Mouse (Mus musculus): ENCODE measurements around the gene Crisp2. TPM values are rescaled to one million over a fixed set of nuclear protein-coding genes. Genes with fewer than 3 reads are reported as not detected.
"Not testable (repeated sequence)": the region's sequence is repeated elsewhere in the genome, so short reads cannot be mapped to it uniquely, and the experiment has no call there.

Gene Crisp2
- total and polyA plus RNA-seq, 3 experiments, result 0.08 to 17.6 (median 6.9) TPM

GRCm38 (mm10) chr17:40731724-40732123 is 75.1 kb downstream of the Crisp2 start:
- no peaks in the 10 kb centered on the region for H3K36me3 ChIP-seq (replicated peaks)
- H3K4me3 ChIP-seq (ENCODE audit: low read depth, low read length), result no peak overlapping the region

DNA sequence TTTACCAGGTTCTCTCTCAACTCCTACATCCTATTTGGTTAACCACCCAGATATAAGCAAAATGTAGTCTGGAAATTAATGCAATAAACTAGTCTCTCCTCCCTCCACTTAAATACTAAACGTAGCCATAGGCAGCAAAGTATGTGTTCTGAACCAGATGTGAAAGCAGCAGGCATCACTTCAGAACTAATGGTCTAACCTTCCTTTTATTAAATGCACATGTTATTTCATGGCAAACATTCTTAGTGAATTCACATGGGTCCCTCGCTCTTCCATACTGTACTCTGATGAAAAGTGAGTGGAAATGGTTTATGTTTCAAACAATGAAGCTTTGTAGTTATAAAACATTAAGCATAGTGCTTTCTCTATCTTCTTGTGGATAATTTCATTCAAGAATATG is 75.5 kb downstream of the Crisp2 start:
- no peak for DNase-seq (ENCODE audit: low spot score)
- Histone ChIP-seq H3K27me3 (ENCODE audit: insufficient read depth, low read length) (0 out of 2 replicates have a peak, but pooled peaks cover 2% of the 10 kb centered on the region), H3K4me1 (ENCODE audit: insufficient read depth, low read depth, low read length) (peaks cover 3% of the 10 kb centered on the region; the same call in 1 of the 2 replicates), H3K9me3 (replicated peaks) (no peaks in the 10 kb centered on the region), H3K36me3 (replicated peaks) (no peaks in the 10 kb centered on the region), H3K4me3 (ENCODE audit: low read depth, low read length) (no peak overlapping the region)
- TF ChIP-seq GATA1 (IDR thresholded peaks at IDR 0.05; ENCODE audit: borderline replicate concordance, low read length) (no peak), POLR2AphosphoS5 (IDR thresholded peaks at IDR 0.05; ENCODE audit: insufficient replicate concordance, low read depth, low read length) (no peak), TAL1 (conservative IDR thresholded peaks at IDR 0.05; ENCODE audit: low read depth, low read length) (no peak), GATA2 (IDR thresholded peaks at IDR 0.05; ENCODE audit: borderline replicate concordance, low read depth, low read length) (no peak), CTCF (IDR thresholded peaks at IDR 0.05; ENCODE audit: low read depth, low read length) (no peak)
- ATAC-seq (ENCODE audit: extremely low read depth, insufficient number of reproducible peaks, low FRiP score, poor library complexity, severe bottlenecking), result no peak

More at GRCm38 (mm10) chr17:40731724-40732123, 75.1 kb downstream of the Crisp2 start:
- peaks cover 3% of the 10 kb centered on the region; the same call in 1 of the 2 replicates for H3K4me1 ChIP-seq (ENCODE audit: insufficient read depth, low read depth, low read length)
- TF ChIP-seq GATA1 (IDR thresholded peaks at IDR 0.05; ENCODE audit: borderline replicate concordance, low read length), result no peak
- no peak for TF ChIP-seq CTCF (IDR thresholded peaks at IDR 0.05; ENCODE audit: low read depth, low read length)
- TF ChIP-seq POLR2AphosphoS5 (IDR thresholded peaks at IDR 0.05; ENCODE audit: insufficient replicate concordance, low read depth, low read length), result no peak
- TF ChIP-seq TAL1 (conservative IDR thresholded peaks at IDR 0.05; ENCODE audit: low read depth, low read length), result no peak
- no peak for TF ChIP-seq GATA2 (IDR thresholded peaks at IDR 0.05; ENCODE audit: borderline replicate concordance, low read depth, low read length)
- H3K27me3 ChIP-seq (ENCODE audit: insufficient read depth, low read length), result 0 out of 2 replicates have a peak, but pooled peaks cover 2% of the 10 kb centered on the region
- DNase-seq (ENCODE audit: low spot score) (no peak), ATAC-seq (ENCODE audit: extremely low read depth, insufficient number of reproducible peaks, low FRiP score, poor library complexity, severe bottlenecking) (no peak)
- H3K9me3 ChIP-seq (replicated peaks), result no peaks in the 10 kb centered on the region

GRCm38 (mm10) chr17:40726820-40727219 is 80.0 kb downstream of the Crisp2 start, which contains the start of gene Esp1:
Gene Esp1, plus strand, starts transcription at chr17:40727120.
- TF ChIP-seq TAL1 (conservative IDR thresholded peaks at IDR 0.05; ENCODE audit: low read depth, low read length) (no peak), CTCF (IDR thresholded peaks at IDR 0.05; ENCODE audit: low read depth, low read length) (no peak), GATA2 (IDR thresholded peaks at IDR 0.05; ENCODE audit: borderline replicate concordance, low read depth, low read length) (no peak), POLR2AphosphoS5 (IDR thresholded peaks at IDR 0.05; ENCODE audit: insufficient replicate concordance, low read depth, low read length) (no peak), GATA1 (IDR thresholded peaks at IDR 0.05; ENCODE audit: borderline replicate concordance, low read length) (no peak)
- ATAC-seq (ENCODE audit: extremely low read depth, insufficient number of reproducible peaks, low FRiP score, poor library complexity, severe bottlenecking), result no peak

GRCm38 (mm10) chr17:40717055-40717454 is 89.7 kb downstream of the Crisp2 start:
- H3K36me3 ChIP-seq (replicated peaks); ATAC-seq (ENCODE audit: extremely low read depth, insufficient number of reproducible peaks, low FRiP score, poor library complexity, severe bottlenecking); H3K9me3 ChIP-seq (replicated peaks); H3K27me3 ChIP-seq (ENCODE audit: insufficient read depth, low read length); DNase-seq (ENCODE audit: low spot score); H3K4me3 ChIP-seq (ENCODE audit: low read depth, low read length); H3K4me1 ChIP-seq (ENCODE audit: insufficient read depth, low read depth, low read length): not testable (repeated sequence)

More at GRCm38 (mm10) chr17:40726820-40727219, 80.0 kb downstream of the Crisp2 start, which contains the start of gene Esp1:
- Histone ChIP-seq H3K27me3 (ENCODE audit: insufficient read depth, low read length) (0 out of 2 replicates have a peak, but pooled peaks cover 3% of the 10 kb centered on the region), H3K4me1 (ENCODE audit: insufficient read depth, low read depth, low read length) (peaks cover 2% of the 10 kb centered on the region; the same call in 1 of the 2 replicates), H3K9me3 (replicated peaks) (no peaks in the 10 kb centered on the region), H3K4me3 (ENCODE audit: low read depth, low read length) (no peak within 1 kb of the TSS), H3K36me3 (replicated peaks) (no peaks in the 10 kb centered on the region)
- no peak for DNase-seq (ENCODE audit: low spot score)

GRCm38 (mm10) chr17:40716273-40716672 is 90.5 kb downstream of the Crisp2 start:
- H3K9me3 ChIP-seq (replicated peaks), result no peaks in the 10 kb centered on the region
- no peak for DNase-seq (ENCODE audit: low spot score)
- H3K4me1 ChIP-seq (ENCODE audit: insufficient read depth, low read depth, low read length), result no peaks in the 10 kb centered on the region
- H3K36me3 ChIP-seq (replicated peaks), result no peaks in the 10 kb centered on the region
- no peaks in the 10 kb centered on the region for H3K27me3 ChIP-seq (ENCODE audit: insufficient read depth, low read length)
- no peak for ATAC-seq (ENCODE audit: extremely low read depth, insufficient number of reproducible peaks, low FRiP score, poor library complexity, severe bottlenecking)
- TF ChIP-seq POLR2AphosphoS5 (IDR thresholded peaks at IDR 0.05; ENCODE audit: insufficient replicate concordance, low read depth, low read length), result no peak
- TF ChIP-seq GATA2 (IDR thresholded peaks at IDR 0.05; ENCODE audit: borderline replicate concordance, low read depth, low read length), result no peak
- TF ChIP-seq GATA1 (IDR thresholded peaks at IDR 0.05; ENCODE audit: borderline replicate concordance, low read length), result no peak
- TF ChIP-seq CTCF (IDR thresholded peaks at IDR 0.05; ENCODE audit: low read depth, low read length), result no peak
- TF ChIP-seq TAL1 (conservative IDR thresholded peaks at IDR 0.05; ENCODE audit: low read depth, low read length), result no peak
- no peak overlapping the region for H3K4me3 ChIP-seq (ENCODE audit: low read depth, low read length)

Other genes with a start within 250 kb of the Crisp2 start
- gene Esp6, start 245.5 kb downstream of the Crisp2 start, total RNA-seq (2014; fragmentation: Nextera tagmentation), result not detected in 2 replicates
- gene Esp6, start 245.5 kb downstream of the Crisp2 start, total RNA-seq (2017), result not detected in 2 replicates
- gene Esp6, start 245.5 kb downstream of the Crisp2 start, polyA plus RNA-seq (2012), result not detected in 2 replicates
- not detected in 2 replicates for gene Esp4, start 208.4 kb downstream of the Crisp2 start, total RNA-seq (2014; fragmentation: Nextera tagmentation)
- not detected in 2 replicates for gene Esp4, start 208.4 kb downstream of the Crisp2 start, total RNA-seq (2017)
- gene Esp4, start 208.4 kb downstream of the Crisp2 start, polyA plus RNA-seq (2012), result not detected in 2 replicates
- gene Esp3, start 174.9 kb downstream of the Crisp2 start, total RNA-seq (2014; fragmentation: Nextera tagmentation), result not detected in 2 replicates
- 0.11 TPM in 1 of 2 replicates, not detected in the other for gene Esp3, start 174.9 kb downstream of the Crisp2 start, total RNA-seq (2017)
- gene Esp3, start 174.9 kb downstream of the Crisp2 start, polyA plus RNA-seq (2012), result not detected in 2 replicates
- not detected in 2 replicates for gene Esp1, start 79.9 kb downstream of the Crisp2 start, total RNA-seq (2014; fragmentation: Nextera tagmentation)
- not detected in 2 replicates for gene Esp1, start 79.9 kb downstream of the Crisp2 start, total RNA-seq (2017)
- not detected in 2 replicates for gene Esp1, start 79.9 kb downstream of the Crisp2 start, polyA plus RNA-seq (2012)
- gene Rhag, start 4.1 kb upstream of the Crisp2 start, total RNA-seq (2014; fragmentation: Nextera tagmentation), result 630 and 645 TPM in 2 replicates
- gene Rhag, start 4.1 kb upstream of the Crisp2 start, total RNA-seq (2017), result 110 and 118 TPM in 2 replicates
- gene Rhag, start 4.1 kb upstream of the Crisp2 start, polyA plus RNA-seq (2012), result 9.5 and 12.7 TPM in 2 replicates
- not detected in 2 replicates for gene 9130008F23Rik, start 73.6 kb upstream of the Crisp2 start, total RNA-seq (2014; fragmentation: Nextera tagmentation)
- gene 9130008F23Rik, start 73.6 kb upstream of the Crisp2 start, total RNA-seq (2017), result 0.12 and 0.71 TPM in 2 replicates
- 0.11 and 0.29 TPM in 2 replicates for gene 9130008F23Rik, start 73.6 kb upstream of the Crisp2 start, polyA plus RNA-seq (2012)
- not detected in 2 replicates for gene Glyatl3, start 107.3 kb upstream of the Crisp2 start, total RNA-seq (2014; fragmentation: Nextera tagmentation)
- not detected in 2 replicates for gene Glyatl3, start 107.3 kb upstream of the Crisp2 start, total RNA-seq (2017)
- gene Glyatl3, start 107.3 kb upstream of the Crisp2 start, polyA plus RNA-seq (2012), result not detected in 2 replicates
- gene Mut, start 127.7 kb upstream of the Crisp2 start, total RNA-seq (2014; fragmentation: Nextera tagmentation), result 35.3 and 36.7 TPM in 2 replicates
- 48.9 and 57.2 TPM in 2 replicates for gene Mut, start 127.7 kb upstream of the Crisp2 start, total RNA-seq (2017)
- 2.4 and 3.7 TPM in 2 replicates for gene Mut, start 127.7 kb upstream of the Crisp2 start, polyA plus RNA-seq (2012)
- gene Cenpq, start 128.0 kb upstream of the Crisp2 start, total RNA-seq (2014; fragmentation: Nextera tagmentation), result 40.5 and 44.5 TPM in 2 replicates
- 57.3 and 67.1 TPM in 2 replicates for gene Cenpq, start 128.0 kb upstream of the Crisp2 start, total RNA-seq (2017)
- 1.3 and 2.2 TPM in 2 replicates for gene Cenpq, start 128.0 kb upstream of the Crisp2 start, polyA plus RNA-seq (2012)